Mouse (Mus musculus) left cerebral cortex, adult 11 months (tissue): ENCODE measurements around the gene Vps37d.
"Not testable (repeated sequence)": the region's sequence is repeated elsewhere in the genome, so short reads cannot be mapped to it uniquely, and the experiment has no call there.

ENCODE experiments used
- DNase-seq: peaks from one replicate; pipeline ENCODE4 v3.0.0; 2022; ENCODE audit warnings: low spot score

The Vps37d gene

DNA sequence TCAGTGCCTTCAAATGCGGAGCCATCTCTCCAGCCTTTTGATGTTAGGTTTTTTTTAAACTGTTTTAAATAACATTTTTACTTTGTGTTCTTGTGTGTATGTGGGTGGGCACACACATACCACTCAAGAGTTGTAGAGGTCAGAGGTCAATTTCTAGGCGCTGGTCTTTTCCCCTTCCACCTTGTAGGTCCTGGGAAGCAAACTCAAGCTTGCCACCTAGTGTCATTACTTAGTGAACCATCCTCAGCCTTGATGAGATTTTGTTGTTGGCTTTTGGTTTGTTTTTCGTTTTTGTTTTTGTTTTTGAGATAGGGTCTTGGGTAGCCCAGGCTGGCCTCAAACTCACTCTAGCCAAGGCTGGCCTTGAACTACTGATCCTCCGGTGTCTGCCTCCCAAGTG lies 2.4 kb downstream of the Vps37d start:
- no peak for DNase-seq

DNA sequence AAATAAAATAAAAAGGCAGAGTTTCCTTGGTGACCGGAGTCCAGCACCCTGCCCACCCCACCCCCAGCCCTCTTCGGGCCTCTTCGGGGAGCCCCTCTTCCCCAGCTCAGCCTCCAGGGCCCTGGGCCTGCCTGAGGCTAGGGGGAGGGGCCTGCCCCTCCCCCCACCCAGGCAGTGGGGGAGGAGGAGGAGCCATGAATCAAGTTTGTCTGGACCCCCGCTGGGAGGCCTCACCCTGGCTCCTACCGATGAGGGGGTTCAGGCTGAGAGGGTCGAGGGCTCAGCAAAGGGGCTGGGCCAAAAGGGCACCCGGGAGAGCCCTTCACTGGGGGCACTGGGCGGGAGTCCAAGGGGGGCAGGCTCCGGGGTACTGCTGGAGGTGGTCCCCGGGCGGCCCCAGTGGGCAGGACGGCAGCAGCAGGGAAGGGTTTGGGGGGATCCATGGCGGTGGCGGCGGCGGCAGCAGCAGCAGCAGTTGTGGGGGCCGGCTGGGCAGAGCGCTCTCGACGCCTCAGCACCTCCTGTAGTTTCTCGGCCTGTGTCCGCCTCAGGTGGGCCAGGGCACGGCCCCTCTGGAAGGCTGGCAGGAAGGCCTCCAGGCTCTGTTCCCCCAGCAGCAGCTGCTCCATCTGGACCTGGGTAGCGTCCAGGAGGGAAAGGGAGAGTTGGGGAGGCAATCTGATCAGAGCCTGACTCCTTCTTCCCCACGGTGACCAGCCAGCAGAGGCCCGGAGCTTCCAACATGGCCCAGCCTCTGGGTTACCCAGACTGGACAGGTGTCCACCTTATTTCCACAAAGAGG lies 4.5 kb downstream of the Vps37d start:
- DNase-seq: no peak

DNA sequence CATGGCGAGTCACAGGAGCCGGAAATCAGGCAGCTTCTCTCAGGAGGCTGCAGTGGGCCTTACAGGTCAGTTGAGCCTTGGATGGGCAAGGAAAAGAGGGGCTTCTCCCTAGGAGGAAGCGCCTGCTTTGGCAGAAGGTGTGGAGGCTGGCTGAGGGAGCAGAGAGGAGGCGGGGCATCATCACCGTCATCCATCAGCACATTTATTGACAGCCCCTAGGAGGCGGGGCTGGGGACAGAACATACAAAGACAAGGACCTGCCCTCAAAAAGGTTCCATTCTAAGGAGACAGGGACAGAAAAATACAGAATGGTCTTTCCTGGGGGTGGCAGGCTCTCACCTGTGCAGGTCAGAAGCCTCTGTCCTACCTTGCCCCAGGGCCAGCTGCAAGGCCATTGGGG lies 5.3 kb downstream of the Vps37d start:
- no peak for DNase-seq

DNA sequence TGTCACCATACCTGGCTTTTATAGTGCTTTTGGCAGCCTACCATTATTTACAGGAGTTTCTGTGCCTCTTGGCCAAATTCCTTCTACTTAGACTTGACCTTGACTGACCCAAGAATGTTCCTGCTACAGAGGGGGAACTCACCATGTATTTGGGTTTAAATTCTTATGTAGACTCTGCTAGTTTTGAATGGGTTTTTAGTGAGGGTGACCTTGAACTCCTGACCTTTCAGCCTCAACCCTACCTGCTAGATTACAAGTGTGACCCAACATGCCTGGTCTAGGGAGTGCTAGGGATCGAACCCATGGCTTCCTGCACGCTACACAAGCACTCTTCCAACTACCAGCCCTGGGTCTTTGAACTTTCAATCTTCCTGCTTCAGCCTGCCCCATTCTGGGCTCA lies 6.0 kb downstream of the Vps37d start:
- no peak for DNase-seq

DNA sequence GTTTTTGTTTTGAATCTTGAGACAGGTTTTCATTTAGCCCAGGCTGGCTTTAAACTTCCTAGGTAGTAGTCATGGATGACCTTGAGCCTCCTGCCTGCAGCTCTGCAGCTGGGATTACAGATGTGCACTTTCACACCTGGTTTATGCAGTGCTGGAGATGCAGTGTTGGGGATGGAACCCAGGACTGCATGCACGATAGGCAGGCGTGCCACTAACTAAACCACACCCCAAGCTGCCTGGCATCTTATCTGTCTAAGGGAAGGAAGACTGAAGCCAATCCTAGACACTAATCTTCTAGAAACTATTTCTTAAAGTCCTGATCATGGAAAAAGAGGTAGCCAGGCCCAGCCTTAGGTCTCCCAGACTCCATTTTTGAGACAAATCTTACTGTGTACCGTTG lies 7.6 kb downstream of the Vps37d start:
- DNase-seq: no peak

DNA sequence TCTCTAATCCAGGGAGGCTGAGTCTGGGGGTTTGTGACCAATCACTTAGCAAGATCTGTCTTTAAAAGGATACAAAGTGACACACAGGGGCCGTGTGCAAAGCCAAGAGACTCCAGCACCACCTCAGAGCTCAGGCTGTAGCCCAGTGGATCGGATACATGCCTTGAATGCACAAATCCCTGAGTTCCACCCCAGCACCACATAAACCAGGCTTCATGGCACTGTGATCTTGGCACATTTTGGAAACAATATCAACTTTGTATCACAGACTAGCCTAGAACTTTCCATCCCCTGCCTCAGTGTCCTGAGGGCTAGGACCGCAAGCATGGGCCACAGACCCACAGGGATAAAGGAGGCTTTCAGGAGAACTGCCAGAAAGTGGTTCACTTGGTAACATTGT lies 12.1 kb downstream of the Vps37d start:
- DNase-seq: no peak

DNA sequence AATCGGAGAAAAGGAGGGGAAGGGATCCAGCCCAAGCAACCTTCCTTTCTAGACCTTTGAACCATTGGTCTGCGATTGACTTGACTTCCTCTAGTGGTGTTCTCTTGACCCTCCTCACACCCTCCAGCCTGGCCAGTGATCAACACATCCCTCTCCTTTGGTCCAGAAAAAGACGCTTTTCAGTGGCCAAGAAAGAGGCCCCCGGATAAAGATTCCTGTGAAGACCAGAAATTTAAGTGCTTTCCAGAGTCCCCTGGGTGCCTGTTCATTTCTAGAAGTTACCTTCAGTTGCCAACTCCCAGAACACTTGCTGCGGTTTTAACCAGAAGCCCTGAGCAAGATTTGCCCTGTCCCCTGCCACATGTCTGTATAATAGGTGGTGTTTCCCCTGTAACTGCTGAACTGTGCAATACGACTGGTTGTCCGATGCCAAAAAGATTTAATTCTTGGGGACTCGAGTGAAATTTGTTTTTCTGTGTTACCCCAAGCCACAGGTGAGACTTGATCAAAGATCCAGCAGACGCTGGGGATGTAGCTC lies 13.1 kb downstream of the Vps37d start, which contains the start of gene Bud23:
Gene Bud23 (minus strand): TSS at position 51 of the 538 bp plus-strand sequence.
- not testable (repeated sequence) for DNase-seq

DNA sequence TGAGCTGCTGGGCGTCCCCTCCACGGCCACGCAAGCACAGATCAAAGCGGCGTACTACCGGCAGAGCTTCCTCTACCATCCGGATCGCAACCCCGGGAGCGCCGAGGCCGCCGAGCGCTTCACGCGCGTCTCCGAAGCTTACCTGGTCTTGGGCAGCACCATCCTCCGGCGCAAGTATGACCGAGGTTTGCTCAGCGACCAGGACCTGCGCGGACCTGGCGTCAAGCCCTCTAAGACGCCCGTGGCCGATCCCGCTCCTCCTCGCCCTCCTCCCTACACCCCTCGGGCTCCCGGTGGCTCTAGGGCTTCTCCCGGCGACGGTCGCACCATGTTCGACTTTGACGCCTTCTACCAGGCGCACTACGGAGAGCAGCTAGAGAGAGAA lies 13.7 kb downstream of the Vps37d start:
- DNase-seq: no peak

DNA sequence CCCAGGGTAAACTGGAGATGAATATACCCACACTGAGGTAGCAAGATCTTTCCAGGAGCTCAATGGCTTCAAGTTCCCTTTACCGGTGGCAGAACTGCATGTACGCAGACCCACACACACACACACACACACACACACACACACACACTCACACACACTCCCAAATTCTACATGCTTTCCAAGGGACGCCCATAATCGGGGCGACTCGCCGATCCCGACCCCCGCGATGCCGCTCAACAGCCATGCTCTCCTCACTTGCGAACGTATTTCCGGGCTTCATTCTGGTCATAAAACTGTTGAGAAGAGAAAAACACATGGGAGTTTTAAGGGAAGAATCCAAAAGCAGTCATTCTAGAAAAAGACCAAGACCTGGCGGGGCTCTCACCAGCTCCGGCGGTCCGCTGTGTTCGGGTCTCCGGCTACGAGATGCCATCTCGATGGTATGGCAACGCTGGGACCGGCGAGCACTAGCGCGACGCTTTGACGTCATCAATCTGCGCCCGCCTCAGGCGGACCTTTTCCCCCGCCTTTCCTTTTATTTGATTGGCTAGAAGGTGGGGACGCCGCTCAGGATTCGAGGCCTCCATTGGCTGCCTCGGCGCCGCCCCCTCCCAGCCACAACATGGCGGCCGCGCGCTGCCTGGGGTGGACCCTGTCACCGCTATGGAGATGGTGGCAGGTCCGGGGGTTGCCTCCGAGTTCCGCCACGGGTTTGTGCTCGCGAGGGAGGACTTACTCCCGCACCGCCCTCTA lies 14.3 kb downstream of the Vps37d start, which contains the start of gene Dnajc30:
Gene Dnajc30 (plus strand): TSS at position 574 of the 753 bp plus-strand sequence.
- peak; percentile 97 for DNase-seq

DNA sequence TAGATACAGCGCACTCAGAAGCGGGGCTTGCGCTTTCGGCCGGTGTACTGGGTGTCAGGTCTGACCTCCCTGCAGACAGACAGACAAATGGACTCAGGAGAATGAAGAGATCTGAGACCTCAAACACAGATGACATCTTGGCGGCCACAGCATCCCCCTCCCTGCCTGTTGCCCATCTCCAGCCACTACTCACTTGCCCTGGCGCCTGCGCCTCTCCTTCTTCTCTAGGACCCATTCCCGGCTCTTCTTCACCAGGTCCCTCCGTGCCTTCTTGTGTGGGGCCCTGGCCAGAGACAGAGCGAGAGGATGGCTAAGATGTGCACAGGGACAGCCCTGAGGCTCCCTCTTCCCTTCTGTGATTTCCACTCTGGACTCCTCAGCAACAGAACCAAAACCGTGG lies 24.7 kb downstream of the Vps37d start:
- DNase-seq: no peak

DNA sequence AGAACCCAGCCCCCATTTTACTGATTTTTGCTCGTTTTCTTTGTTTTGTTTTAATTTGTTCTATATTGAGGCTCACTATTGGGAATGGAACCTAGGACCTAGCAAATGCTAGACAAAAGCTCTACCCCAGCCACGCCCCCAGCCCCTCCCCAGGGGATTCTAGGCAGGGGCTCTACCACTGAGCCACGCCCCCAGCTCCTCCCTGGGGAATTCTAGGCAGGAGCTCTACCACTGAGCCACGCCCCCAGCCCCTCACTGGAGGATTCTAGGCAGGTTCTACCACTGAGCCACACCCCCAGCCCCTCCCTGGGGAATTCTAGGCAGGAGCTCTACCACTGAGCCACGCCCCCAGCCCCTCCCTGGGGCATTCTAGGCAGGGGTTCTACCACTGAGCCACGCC lies 28.8 kb downstream of the Vps37d start:
- not testable (repeated sequence) for DNase-seq

DNA sequence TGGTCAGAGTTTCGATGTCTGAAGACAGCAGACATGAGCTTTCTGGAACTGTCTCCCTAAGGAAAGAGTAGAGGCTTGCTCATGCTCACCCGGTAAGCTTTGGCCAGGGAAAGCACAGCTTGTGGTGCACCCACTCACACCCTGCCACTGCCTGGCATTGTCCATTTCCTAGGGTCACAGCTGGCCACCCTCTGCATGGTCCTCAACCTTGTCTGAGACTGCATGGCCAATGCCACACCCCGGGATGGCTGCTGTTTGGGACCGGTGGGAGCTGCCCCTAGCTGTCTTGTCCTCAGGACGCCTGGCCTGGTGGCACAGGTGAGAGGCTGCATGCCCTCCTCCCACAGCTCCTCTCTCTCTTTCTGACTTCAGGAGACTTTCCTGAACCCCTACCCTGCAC lies 29.5 kb downstream of the Vps37d start:
- no peak for DNase-seq

DNA sequence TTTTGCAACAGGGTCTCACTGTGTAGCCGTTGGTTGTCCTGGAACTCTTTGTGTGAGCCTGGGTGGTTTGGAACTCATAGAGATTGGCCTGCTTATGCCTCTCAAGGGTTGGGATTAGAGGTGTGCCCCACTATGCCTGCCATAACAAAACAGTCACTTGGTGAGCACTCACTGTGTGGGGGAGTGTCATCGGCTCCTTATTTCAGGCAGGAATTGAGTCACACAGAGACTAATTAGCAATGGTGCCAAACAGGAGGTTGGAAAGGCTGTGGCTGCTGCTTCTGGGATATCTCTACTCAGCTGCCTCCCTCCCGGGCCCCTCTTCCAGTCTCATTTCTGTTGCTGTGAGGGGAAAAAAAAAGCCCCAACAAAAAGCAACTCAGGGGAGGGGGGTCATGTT lies 33.5 kb downstream of the Vps37d start:
- no peak for DNase-seq

DNA sequence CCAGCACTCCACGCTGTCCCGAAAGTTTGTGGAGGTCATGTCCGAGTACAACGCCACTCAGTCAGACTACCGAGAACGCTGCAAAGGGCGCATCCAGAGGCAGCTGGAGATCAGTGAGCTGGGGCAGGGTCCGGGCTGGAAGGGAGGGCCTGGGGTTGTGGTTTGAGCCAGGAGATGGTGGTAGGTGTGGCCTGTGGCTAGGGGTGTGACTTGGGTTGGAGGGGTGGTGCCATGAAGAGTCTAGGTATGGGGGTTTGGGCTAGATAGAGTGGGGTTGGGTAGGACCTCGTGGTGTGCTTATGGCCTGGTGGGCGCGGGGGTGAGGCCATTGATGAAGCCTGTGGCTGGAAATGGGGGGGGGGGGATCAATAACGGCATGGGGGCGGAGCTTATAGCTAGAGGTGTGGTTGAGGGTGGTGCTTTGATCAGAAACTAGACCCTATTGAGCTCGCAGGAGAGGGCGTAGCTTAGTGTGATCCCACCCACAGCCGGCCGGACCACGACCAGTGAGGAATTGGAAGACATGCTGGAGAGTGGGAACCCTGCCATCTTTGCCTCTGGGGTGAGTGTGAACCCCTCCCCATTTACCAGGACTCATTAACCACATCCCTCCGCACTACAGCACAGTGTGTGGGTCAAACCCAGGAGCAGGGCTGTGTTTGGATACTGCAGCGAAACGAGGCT lies 35.8 kb downstream of the Vps37d start:
- no peak for DNase-seq

DNA sequence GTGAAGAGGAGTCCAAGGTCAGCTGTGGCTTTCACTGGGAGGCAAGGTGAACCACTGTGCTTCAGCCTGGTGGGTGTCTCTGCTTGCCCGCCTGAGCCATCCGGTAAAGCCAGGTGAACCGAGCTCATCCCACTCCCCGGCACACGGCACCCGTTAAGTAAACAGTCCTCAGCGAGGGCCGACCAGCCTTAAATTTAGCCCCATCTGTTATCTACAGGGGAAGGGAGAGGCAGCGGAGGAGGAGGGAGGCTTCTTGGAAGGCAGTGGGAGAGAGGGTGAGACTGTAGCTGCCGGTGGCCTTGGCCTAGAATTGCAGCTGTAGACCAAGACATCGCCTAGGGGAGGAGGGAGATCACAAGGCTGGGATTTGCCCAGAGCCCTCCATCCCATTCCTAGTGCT lies 37.3 kb downstream of the Vps37d start:
- no peak for DNase-seq

DNA sequence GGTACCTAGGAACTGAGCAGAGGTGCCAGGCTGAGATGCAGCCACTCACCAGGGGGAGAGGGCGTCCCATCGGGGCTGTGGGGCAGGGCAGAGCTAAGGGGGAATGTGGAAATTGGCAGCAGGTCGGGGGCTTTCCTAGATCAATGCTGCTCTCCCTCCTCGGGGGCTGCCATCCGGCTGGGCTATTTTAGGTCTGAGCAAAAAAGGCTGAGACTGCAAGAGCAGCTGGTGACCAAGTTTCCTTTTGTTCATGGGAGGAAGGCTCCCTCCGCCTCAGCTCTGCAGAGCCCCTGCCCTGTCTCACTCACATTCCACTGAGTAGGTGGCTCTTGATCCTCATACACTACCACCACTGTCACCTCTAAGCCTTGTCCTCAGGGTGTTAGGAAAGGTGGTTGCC lies 38.0 kb downstream of the Vps37d start:
- DNase-seq: no peak

DNA sequence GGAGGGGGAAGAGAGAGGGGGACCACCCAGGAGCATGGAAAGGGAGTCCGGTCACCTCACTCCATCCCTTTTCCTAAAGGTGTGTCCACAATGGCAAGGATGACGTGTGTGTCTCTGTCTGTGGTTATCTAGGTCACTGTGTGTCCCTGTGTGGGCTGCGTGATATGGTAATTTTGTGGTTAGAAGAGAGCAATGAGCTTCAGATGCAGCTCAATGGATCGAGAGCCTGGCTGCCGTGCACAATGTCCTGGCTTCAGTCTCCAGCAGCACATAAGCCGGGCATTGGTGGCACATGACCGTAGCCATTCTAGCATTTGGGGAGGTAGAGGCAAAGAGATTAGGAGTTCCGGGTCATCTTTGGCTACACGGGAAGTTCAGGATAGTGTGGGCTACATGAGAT lies 38.5 kb downstream of the Vps37d start:
- no peak for DNase-seq

DNA sequence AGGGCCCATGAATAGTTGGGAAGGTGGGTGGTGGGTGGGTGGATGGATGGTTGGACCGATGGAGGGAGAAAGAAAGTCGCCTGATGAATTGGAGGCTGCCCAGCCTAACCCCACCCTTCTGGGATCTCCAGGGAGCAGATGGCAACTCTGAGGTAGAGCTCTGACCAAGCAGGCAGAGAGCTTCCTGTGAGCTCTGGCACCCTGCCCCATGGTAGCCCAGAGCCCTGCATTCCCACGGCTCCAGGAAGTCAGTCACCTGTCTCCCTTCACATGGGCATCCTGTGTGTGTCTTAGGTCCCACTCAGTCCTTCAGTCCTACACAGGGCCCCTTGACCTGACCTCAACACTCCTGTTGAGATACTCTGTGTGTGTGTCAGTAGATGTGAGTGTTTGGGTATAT lies 40.1 kb downstream of the Vps37d start:
- no peak for DNase-seq

DNA sequence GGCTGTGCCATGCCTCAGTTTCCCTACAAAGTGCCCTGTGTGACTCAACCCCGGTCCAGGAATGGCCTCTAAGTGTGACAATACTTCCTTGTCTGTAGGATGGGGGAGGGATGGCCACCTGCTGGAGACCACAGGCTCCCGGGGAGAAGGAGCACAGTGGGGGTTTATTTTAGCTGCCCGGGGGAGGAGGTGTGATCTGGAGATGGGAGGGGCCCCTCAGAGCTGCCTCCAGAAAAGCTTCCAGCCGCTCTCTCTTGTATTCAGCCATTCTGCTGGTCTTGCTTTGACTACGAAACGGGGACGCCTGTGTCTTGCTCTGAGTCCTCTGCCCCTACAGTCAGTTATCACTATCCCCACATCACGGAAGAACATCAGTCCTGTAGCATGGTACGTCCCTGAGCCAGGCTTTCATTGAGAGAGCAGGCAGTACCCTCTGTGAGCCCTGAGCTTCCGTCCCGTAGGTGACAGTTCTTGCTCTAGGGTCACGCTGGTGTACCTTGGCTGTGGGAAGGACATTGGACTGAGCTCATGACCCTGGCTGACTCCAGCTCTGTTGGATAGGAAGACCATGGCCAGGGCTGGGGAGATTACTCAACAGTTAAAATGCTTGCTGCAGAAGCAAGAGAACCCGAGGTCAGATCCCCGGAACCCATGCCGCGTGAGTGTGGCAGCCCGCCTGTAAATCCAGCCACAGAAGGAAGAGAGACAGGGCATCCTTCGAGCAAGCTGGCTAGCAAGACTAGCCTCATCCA lies 42.3 kb downstream of the Vps37d start:
- DNase-seq: peak; percentile 51

DNA sequence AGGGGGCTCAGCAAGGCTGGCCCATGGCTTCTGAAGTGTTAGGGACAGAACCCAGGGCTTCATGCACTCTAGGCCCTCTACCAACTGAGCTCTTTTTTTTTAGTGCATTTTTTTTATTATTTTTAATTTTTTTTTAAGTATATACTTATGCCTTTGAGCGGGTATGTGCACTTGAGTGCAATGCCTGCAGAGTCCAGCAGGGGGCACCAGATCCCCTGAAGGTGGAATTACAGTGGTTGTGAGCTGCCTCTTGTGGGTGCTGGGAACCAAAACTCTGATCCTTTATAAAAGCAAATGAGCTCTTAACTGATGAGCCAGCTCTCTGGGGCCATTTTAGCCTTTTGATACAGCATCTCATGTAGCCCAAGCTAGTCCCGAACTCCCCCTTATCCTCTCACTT lies 43.5 kb downstream of the Vps37d start:
- no peak for DNase-seq

DNA sequence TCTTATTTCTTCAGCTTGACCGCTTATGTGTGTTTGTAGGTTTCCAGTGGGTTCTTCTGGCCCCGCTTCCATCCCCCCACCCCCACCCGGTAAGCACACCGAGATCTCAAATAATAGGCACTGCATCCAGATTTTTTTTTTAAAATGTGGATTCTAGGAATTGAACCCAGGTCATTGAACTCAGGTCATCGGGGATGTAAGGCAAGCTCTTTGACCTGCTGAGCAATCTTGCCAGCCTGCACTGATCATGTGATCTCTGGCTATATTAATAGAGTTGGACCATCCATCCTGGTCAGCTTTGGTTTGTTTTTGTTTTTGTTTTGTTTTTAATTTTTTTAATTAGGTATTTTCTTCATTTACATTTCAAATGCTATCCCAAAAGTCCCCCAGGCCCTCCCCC lies 45.5 kb downstream of the Vps37d start:
- DNase-seq: no peak
